Mouse (Mus musculus) thymus, adult 2 months (tissue): Measurements from ENCODE around the gene Fam131c.

Experiments used
- CTCF ChIP-seq: fragments of 200-500 bp; IDR thresholded peaks from 2 replicates; pipeline ENCODE4 v1.5.1; 2012; ENCODE audit warnings: mild to moderate bottlenecking, control low read depth, low read length, moderate library complexity, borderline replicate concordance; ENCODE audit not compliant: control insufficient read depth, poor library complexity, insufficient read depth; ENCODE audit errors: extremely low read depth
- POLR2A ChIP-seq: fragments of 200-500 bp; IDR thresholded peaks from 2 replicates; pipeline ENCODE4 v1.6.1; 2012; ENCODE audit warnings: mild to moderate bottlenecking, low read length, control low read depth, moderate library complexity; ENCODE audit not compliant: control insufficient read depth, poor library complexity, insufficient read depth; ENCODE audit errors: extremely low read depth

- TF ChIP-seq POLR2A (no peak), CTCF (no peak)
Measured at GRCm38 (mm10) chr4:141429381-141429780, 61.4 kb downstream of the Fam131c start.
